24 mouse cellular contexts compared by ENCODE assay signal in genomic region chr4:42902730-42903129, GRCm38 (mm10). TPM values are rescaled to one million over a fixed set of nuclear protein-coding genes. Genes with fewer than 3 reads are reported as not detected.
DNase-seq lines count a peak whose midpoint lies in the region; TF ChIP-seq lines count a peak whose summit lies in the region.
"Had no signal": no experiment of that assay in that cellular context is flagged by ENCODE, and none has a peak within 500 bp of the region (broad histone marks: within the 10 kb centered on the region; RNA-seq: fewer than 3 reads in every experiment).

No protein-coding gene starts in this region.

- H3K27me3 ChIP-seq in heart, embryonic 10.5 days (ENCODE audit: insufficient read depth, poor library complexity, severe bottlenecking), result no peaks in the 10 kb centered on the region; the same call in 1 of the 2 replicates
- H3K27me3 ChIP-seq in heart, adult 2 months (ENCODE audit: control insufficient read depth, insufficient read depth, low read length), result no peaks in the 10 kb centered on the region
- H3K27me3 ChIP-seq: embryonic facial prominence, embryonic 12.5 days; forebrain, embryonic 15.5 days; hindbrain, embryonic 15.5 days had no signal

- intact Hi-C loops in heart, adult 2 months (cut with DNase I), result no loop called here

- WGBS in heart, embryonic 10.5 days, result 83% methylated on average over 5 of the region's 5 CpGs
- WGBS in heart, adult 2 months, result 77% methylated on average over 5 of the region's 5 CpGs

- H3K9me3 ChIP-seq in heart, embryonic 10.5 days, result no peaks in the 10 kb centered on the region
- H3K9me3 ChIP-seq: embryonic facial prominence, embryonic 12.5 days; forebrain, embryonic 15.5 days; heart, embryonic 12.5 days; hindbrain, embryonic 15.5 days had no signal

- peak; percentile 6 to 26 for DNase-seq in cerebellum, adult 18-20 months
- DNase-seq in cerebellum, postnatal 14 days, result no peak
- peak; percentile 68 for DNase-seq in heart, embryonic 10.5 days (ENCODE audit: low spot score)
- no peak for DNase-seq in heart, adult 2 months
- peak; percentile 25 for DNase-seq in testis, postnatal 10 days (ENCODE audit: low spot score)
- DNase-seq in testis, postnatal 14 days (ENCODE audit: low spot score), result no peak
- DNase-seq: gastrocnemius, postnatal 36 days; kidney, adult 18-20 months had no signal

- no peak overlapping the region for H3K27ac ChIP-seq in heart, embryonic 10.5 days
- H3K27ac ChIP-seq in heart, adult 2 months, result no peak overlapping the region
- H3K27ac ChIP-seq: embryonic facial prominence, embryonic 12.5 days; forebrain, embryonic 15.5 days; hindbrain, embryonic 15.5 days had no signal

- TF ChIP-seq POLR2A in heart, adult 2 months (IDR thresholded peaks at IDR 0.05; ENCODE audit: insufficient read depth, low read depth, low read length), result no peak

- no peak for TF ChIP-seq EP300 in heart, adult 2 months (IDR thresholded peaks at IDR 0.05; ENCODE audit: insufficient read depth, low read depth, low read length)

- H3K9ac ChIP-seq in heart, adult 2 months (ENCODE audit: low read depth, low read length), result no peak overlapping the region
- H3K9ac ChIP-seq: embryonic facial prominence, embryonic 12.5 days; forebrain, embryonic 15.5 days; heart, embryonic 12.5 days; hindbrain, embryonic 15.5 days had no signal

- no peak overlapping the region for H3K4me3 ChIP-seq in heart, embryonic 10.5 days
- no peak overlapping the region for H3K4me3 ChIP-seq in heart, adult 2 months
- H3K4me3 ChIP-seq: embryonic facial prominence, embryonic 12.5 days; forebrain, embryonic 15.5 days; heart, embryonic 12.5 days; hindbrain, embryonic 15.5 days had no signal

- TF ChIP-seq CTCF in heart, adult 2 months (IDR thresholded peaks at IDR 0.05), result no peak

- no peaks in the 10 kb centered on the region for H3K4me1 ChIP-seq in heart, embryonic 10.5 days
- H3K4me1 ChIP-seq in heart, adult 2 months (ENCODE audit: control insufficient read depth, insufficient read depth, low read length), result no peaks in the 10 kb centered on the region
- H3K4me1 ChIP-seq: embryonic facial prominence, embryonic 12.5 days; forebrain, embryonic 15.5 days; heart, embryonic 12.5 days; hindbrain, embryonic 15.5 days had no signal

- no peaks in the 10 kb centered on the region for H3K36me3 ChIP-seq in heart, embryonic 10.5 days
- no peaks in the 10 kb centered on the region for H3K36me3 ChIP-seq in heart, adult 2 months (ENCODE audit: control insufficient read depth, insufficient read depth, low read length)
- H3K36me3 ChIP-seq: embryonic facial prominence, embryonic 12.5 days; forebrain, embryonic 15.5 days; heart, embryonic 12.5 days; hindbrain, embryonic 15.5 days had no signal

- no peaks in the 10 kb centered on the region for H3K79me2 ChIP-seq in heart, adult 2 months (replicated peaks; ENCODE audit: control insufficient read depth, insufficient read depth, low read length)

RNA-seq across cellular contexts. Expression of gene Phf24, which starts 13.7 kb away (rescaled TPM):
- 1.5 and 2.8 TPM in 2 replicates for polyA plus RNA-seq in heart, embryonic 10.5 days (2016; fragmentation: Nextera tagmentation; extraction: Ambion mirVana)
- total RNA-seq in heart, adult 2 months (2021), result 1 to 10 TPM; 5.0 to 5.8 TPM
- 4.8 and 7.8 TPM in 2 replicates for polyA plus RNA-seq in heart, adult 2 months (2012; rRNA removed)
- total RNA-seq: CH12.LX had no signal
- polyA plus RNA-seq: inflammation-experienced regulatory T-cells, adult 6 months; Patski had no signal

RNA-seq across cellular contexts. Expression of gene Fam205c, which starts 28.7 kb away (rescaled TPM):
- polyA plus RNA-seq in heart, embryonic 10.5 days (2016; fragmentation: Nextera tagmentation; extraction: Ambion mirVana), result 0.16 and 0.24 TPM in 2 replicates
- 1 to 10 TPM; 8.3 to 9.8 TPM for total RNA-seq in heart, adult 2 months (2021)
- polyA plus RNA-seq in heart, adult 2 months (2012; rRNA removed), result 0.14 and 0.20 TPM in 2 replicates
- total RNA-seq: adrenal gland, postnatal 14 days; CH12.LX; common myeloid progenitor, adult 5-6 weeks had no signal
- polyA plus RNA-seq: activated CD4-positive, CD25-positive, alpha-beta regulatory T cell, adult 4 months; inflammation-experienced regulatory T-cells, adult 6 months; Patski had no signal

RNA-seq across cellular contexts. Expression of gene Gm12394, which starts 46.2 kb away (rescaled TPM):
- polyA plus RNA-seq in heart, embryonic 10.5 days (2016; fragmentation: Nextera tagmentation; extraction: Ambion mirVana), result 0.09 and 0.19 TPM in 2 replicates
- under 1 TPM in 1 of 2 experiments, not detected in 1; 0.10 TPM for total RNA-seq in heart, adult 2 months (2021)
- polyA plus RNA-seq in heart, adult 2 months (2012; rRNA removed), result 0.02 TPM in 1 of 2 replicates, not detected in the other
- total RNA-seq: adrenal gland, postnatal 14 days; CH12.LX; common myeloid progenitor, adult 5-6 weeks; gastrocnemius, adult 8-10 months; gastrocnemius, postnatal 36 days; heart, adult 18-20 months; heart, postnatal 25 days had no signal
- polyA plus RNA-seq: activated CD4-positive, CD25-positive, alpha-beta regulatory T cell, adult 4 months; inflammation-experienced regulatory T-cells, adult 6 months; Patski had no signal

RNA-seq across cellular contexts. Expression of gene Dnajb5, which starts 46.9 kb away (rescaled TPM):
- 11.4 and 12.3 TPM in 2 replicates for polyA plus RNA-seq in heart, embryonic 10.5 days (2016; fragmentation: Nextera tagmentation; extraction: Ambion mirVana)
- 100 to 1,000 TPM in 1 of 2 experiments, 10 to 100 TPM in 1; 88.5 to 103 TPM for total RNA-seq in heart, adult 2 months (2021)
- polyA plus RNA-seq in heart, adult 2 months (2012; rRNA removed), result 45.6 and 51.1 TPM in 2 replicates

RNA-seq across cellular contexts. Expression of gene Fam205a1, which starts 49.0 kb away (rescaled TPM):
- 0.04 TPM in 2 replicates for polyA plus RNA-seq in heart, embryonic 10.5 days (2016; fragmentation: Nextera tagmentation; extraction: Ambion mirVana)
- total RNA-seq in heart, adult 2 months (2021), result not detected
- polyA plus RNA-seq in heart, adult 2 months (2012; rRNA removed), result not detected in 2 replicates
- total RNA-seq: adrenal gland, adult 18-20 months; adrenal gland, postnatal 14 days; CH12.LX; common myeloid progenitor, adult 5-6 weeks; gastrocnemius, adult 8-10 months; gastrocnemius, postnatal 36 days; heart, adult 18-20 months; heart, postnatal 25 days had no signal
- polyA plus RNA-seq: activated CD4-positive, CD25-positive, alpha-beta regulatory T cell, adult 4 months; heart, embryonic 16.5 days; hindbrain, embryonic 11.5 days; inflammation-experienced regulatory T-cells, adult 6 months; Patski had no signal

Comparison
In these comparisons a context has a peak if more than half of its experiments do, and no peak if none do; other contexts are left out.
1. DNase-seq: peak in cerebellum, adult 18-20 months (2 of 2), heart, embryonic 10.5 days (single experiment) and testis, postnatal 10 days (single experiment); none in cerebellum, postnatal 14 days (0 of 2), heart, adult 2 months (0 of 2) and testis, postnatal 14 days (single experiment).